Mouse (Mus musculus) olfactory bulb, adult 2 months (tissue): ENCODE data around the gene Arcn1.

Source experiments
- CTCF ChIP-seq: fragments of 200-500 bp; IDR thresholded peaks from 2 replicates; pipeline ENCODE4 v1.5.1; 2012; ENCODE audit warnings: low read depth, mild to moderate bottlenecking, low read length, moderate library complexity; ENCODE audit not compliant: insufficient read depth
- POLR2A ChIP-seq: fragments of 200-500 bp; IDR thresholded peaks from 2 replicates; pipeline ENCODE4 v1.6.1; 2012; ENCODE audit warnings: mild to moderate bottlenecking, low read depth, low read length, moderate library complexity; ENCODE audit not compliant: insufficient read depth

- TF ChIP-seq POLR2A (no peak), CTCF (peak; percentile 23; the same call in 1 of the 2 replicates)
These were observed 58.0 kb downstream of the Arcn1 start for GRCm38 (mm10) chr9:44709600-44709999.
